Mouse (Mus musculus): ENCODE results near the gene Megf6.

- TF ChIP-seq POLR2A (IDR thresholded peaks at IDR 0.05; ENCODE audit: low read depth, low read length): no peak
- TF ChIP-seq CTCF (IDR thresholded peaks at IDR 0.05; ENCODE audit: borderline replicate concordance, insufficient read depth, low read length): no peak
Observed at GRCm38 (mm10) chr4:154121800-154122199, 48.7 kb upstream of the Megf6 start.
